8 mouse cellular contexts compared by ENCODE assay signal in the genomic region with DNA sequence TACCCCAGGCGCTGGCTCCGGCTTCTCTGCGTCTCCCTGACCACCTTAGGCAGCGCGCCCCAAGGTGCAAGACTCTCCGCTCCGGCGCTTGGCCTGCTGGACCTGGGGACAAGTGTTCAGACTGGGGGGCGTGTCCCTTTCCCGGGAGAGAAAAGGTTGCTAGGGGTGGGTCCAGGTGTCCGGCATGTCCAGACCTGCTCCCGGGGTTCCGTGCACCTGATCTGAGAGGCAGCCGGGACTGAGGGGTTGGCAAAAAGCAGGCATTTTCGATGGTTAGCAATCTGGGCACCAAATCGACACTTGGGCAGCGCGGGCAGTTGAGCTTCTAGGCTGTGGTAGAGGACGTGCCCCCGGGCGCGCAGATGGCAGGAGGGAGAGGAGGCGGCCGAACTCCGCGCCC. TPM values are rescaled to one million over a fixed set of nuclear protein-coding genes. Genes with fewer than 3 reads are reported as not detected.
DNase-seq lines count a peak whose midpoint lies in the region; ATAC-seq and TF ChIP-seq lines count a peak whose summit lies in the region.

No protein-coding gene starts in this region.

- H3K9me3 ChIP-seq in lung, embryonic 14.5 days (ENCODE audit: low read depth, low read length) = no peaks in the 10 kb centered on the region
- H3K9me3 ChIP-seq in embryonic facial prominence, embryonic 10.5 days = no peaks in the 10 kb centered on the region
- no peaks in the 10 kb centered on the region for H3K9me3 ChIP-seq in neural tube, embryonic 14.5 days (ENCODE audit: control insufficient read depth, low read length)

- TF ChIP-seq CTCF in lung, embryonic 14.5 days (IDR thresholded peaks at IDR 0.05; ENCODE audit: low read depth) = no peak

- no peaks in the 10 kb centered on the region for H3K4me1 ChIP-seq in lung, embryonic 14.5 days (ENCODE audit: insufficient read depth)
- peaks cover 28% of the 10 kb centered on the region for H3K4me1 ChIP-seq in embryonic facial prominence, embryonic 10.5 days
- H3K4me1 ChIP-seq in neural tube, embryonic 14.5 days (ENCODE audit: control insufficient read depth, insufficient read depth, low read length) = peaks cover 33% of the 10 kb centered on the region

- H3K36me3 ChIP-seq in lung, embryonic 14.5 days (ENCODE audit: insufficient read depth) = no peaks in the 10 kb centered on the region
- H3K36me3 ChIP-seq in embryonic facial prominence, embryonic 10.5 days (replicated peaks) = no peaks in the 10 kb centered on the region
- H3K36me3 ChIP-seq in neural tube, embryonic 14.5 days (ENCODE audit: control insufficient read depth, insufficient read depth, low read length) = no peaks in the 10 kb centered on the region

- H3K4me2 ChIP-seq in lung, embryonic 14.5 days = peak overlapping the region; percentile 67
- H3K4me2 ChIP-seq in neural tube, embryonic 14.5 days (ENCODE audit: low read depth, low read length) = peak overlapping the region; percentile 61

- 4% methylated on average over 26 of the region's 26 CpGs for WGBS in lung, embryonic 14.5 days
- WGBS in embryonic facial prominence, embryonic 10.5 days = 3% methylated on average over 26 of the region's 26 CpGs
- 3% methylated on average over 26 of the region's 26 CpGs for WGBS in neural tube, embryonic 14.5 days

- peaks cover 52% of the 10 kb centered on the region for H3K27me3 ChIP-seq in lung, embryonic 14.5 days (ENCODE audit: insufficient read depth, low read length)
- H3K27me3 ChIP-seq in embryonic facial prominence, embryonic 10.5 days (replicated peaks; ENCODE audit: low read depth, poor library complexity, severe bottlenecking) = peaks cover 91% of the 10 kb centered on the region
- peaks cover 15% of the 10 kb centered on the region for H3K27me3 ChIP-seq in neural tube, embryonic 14.5 days (ENCODE audit: control insufficient read depth, insufficient read depth, low read length)

- no peak overlapping the region for H3K27ac ChIP-seq in lung, embryonic 14.5 days (ENCODE audit: low read depth)
- 0 out of 2 replicates have a peak overlapping the region, but pooled peaks have one; percentile 10 for H3K27ac ChIP-seq in embryonic facial prominence, embryonic 10.5 days (replicated peaks)
- H3K27ac ChIP-seq in neural tube, embryonic 14.5 days (ENCODE audit: low read depth, low read length) = peak overlapping the region; percentile 87

- DNase-seq in lung, embryonic 14.5 days = no peak
- no peak for DNase-seq in lung, postnatal 14 days
- DNase-seq in embryonic facial prominence, embryonic 10.5 days (ENCODE audit: low spot score) = peak; percentile 39
- peak; percentile 35 for DNase-seq in kidney, adult 9 months
- DNase-seq in spleen, postnatal 14 days (ENCODE audit: low spot score in 2 of 2) = no peak
- DNase-seq in embryo, embryonic 10.5 days (ENCODE audit: low spot score) = no peak
- DNase-seq in right cerebral cortex, postnatal 14 days = no peak

- no peak overlapping the region for H3K9ac ChIP-seq in lung, embryonic 14.5 days
- peak overlapping the region; percentile 73 for H3K9ac ChIP-seq in neural tube, embryonic 14.5 days (replicated peaks; ENCODE audit: low read depth, low read length)

- H3K4me3 ChIP-seq in lung, embryonic 14.5 days (ENCODE audit: low read depth, low read length) = peak overlapping the region; percentile 35
- peak overlapping the region; percentile 56 for H3K4me3 ChIP-seq in embryonic facial prominence, embryonic 10.5 days
- H3K4me3 ChIP-seq in neural tube, embryonic 14.5 days (ENCODE audit: low read depth, low read length) = peak overlapping the region; percentile 65

- no peak for ATAC-seq in lung, embryonic 14.5 days (ENCODE audit: insufficient read depth)
- ATAC-seq in neural tube, embryonic 14.5 days (ENCODE audit: low read depth) = no peak

RNA-seq across cellular contexts. Expression of gene Dscaml1, which starts 4.7 kb away (rescaled TPM):
- 0.05 and 0.20 TPM in 2 replicates for polyA plus RNA-seq in lung, embryonic 14.5 days (2014; fragmentation: Nextera tagmentation; extraction: Ambion mirVana)
- 0.50 and 0.67 TPM in 2 replicates for polyA plus RNA-seq in embryonic facial prominence, embryonic 10.5 days (2016; fragmentation: Nextera tagmentation; extraction: Ambion mirVana)
- polyA plus RNA-seq in neural tube, embryonic 14.5 days (2014; fragmentation: Nextera tagmentation; extraction: Ambion mirVana) = 18.3 and 24.3 TPM in 2 replicates

RNA-seq across cellular contexts. Expression of gene Fxyd2, which starts 31.7 kb away (rescaled TPM):
- 1.2 and 1.5 TPM in 2 replicates for polyA plus RNA-seq in lung, embryonic 14.5 days (2014; fragmentation: Nextera tagmentation; extraction: Ambion mirVana)
- 0.76 and 1.1 TPM in 2 replicates for polyA plus RNA-seq in embryonic facial prominence, embryonic 10.5 days (2016; fragmentation: Nextera tagmentation; extraction: Ambion mirVana)
- polyA plus RNA-seq in neural tube, embryonic 14.5 days (2014; fragmentation: Nextera tagmentation; extraction: Ambion mirVana) = 9.6 and 9.9 TPM in 2 replicates

Comparison
In these comparisons a context has a peak if more than half of its experiments do, and no peak if none do; other contexts are left out.
1. DNase-seq: peak in embryonic facial prominence, embryonic 10.5 days (single experiment) and kidney, adult 9 months (single experiment); none in lung, embryonic 14.5 days (single experiment), lung, postnatal 14 days (single experiment), spleen, postnatal 14 days (0 of 2), embryo, embryonic 10.5 days (single experiment) and right cerebral cortex, postnatal 14 days (single experiment).
2. RNA of gene Dscaml1, which starts 4.7 kb away (polyA plus RNA-seq): 18.3 to 24.3 TPM in neural tube, embryonic 14.5 days; 0.50 to 0.67 TPM in embryonic facial prominence, embryonic 10.5 days and 0.05 to 0.20 TPM in lung, embryonic 14.5 days; every median in the first group is over 10 times any median in the second.
3. Peak in every context shown above with its lines, with median percentiles within 50 percentile points of each other: H3K4me3 ChIP-seq.